Mouse (Mus musculus) liver, adult 2 months (tissue): ENCODE measurements around the gene Fgfr2. TPM values are rescaled to one million over a fixed set of nuclear protein-coding genes. Genes with fewer than 3 reads are reported as not detected.

ENCODE experiments used
- DNase-seq: peaks from one replicate; pipeline ENCODE4 v3.0.0-alpha.2; 2011; ENCODE audit warnings: low read depth, low spot score; ENCODE audit errors: extremely low read depth
- H3K27ac ChIP-seq: fragments of 200-500 bp; replicated peaks from 2 replicates; pipeline ENCODE4 v1.5.1; 2012; ENCODE audit warnings: low read depth, mild to moderate bottlenecking, control low read depth, inconsistent platforms, low read length; ENCODE audit not compliant: insufficient read depth
- H3K27me3 ChIP-seq: fragments of 200-500 bp; 2 replicates; pipeline ENCODE4 v1.6.1; 2012; ENCODE audit warnings: mild to moderate bottlenecking, moderate library complexity, low read length, inconsistent platforms; ENCODE audit not compliant: control insufficient read depth, insufficient read depth
- H3K36me3 ChIP-seq: fragments of 200-500 bp; 2 replicates; pipeline ENCODE4 v1.6.1; 2012; ENCODE audit warnings: low read length, inconsistent platforms; ENCODE audit not compliant: control insufficient read depth, insufficient read depth
- H3K4me1 ChIP-seq: fragments of 200-500 bp; 2 replicates; pipeline ENCODE4 v1.6.1; 2011; ENCODE audit warnings: low read length; ENCODE audit not compliant: control insufficient read depth, insufficient read depth
- H3K4me3 ChIP-seq: fragments of 200-500 bp; 2 replicates; pipeline ENCODE4 v1.5.1; 2011; ENCODE audit warnings: low read depth, mild to moderate bottlenecking, control low read depth, low read length, moderate library complexity; ENCODE audit not compliant: insufficient read depth
- H3K79me2 ChIP-seq: fragments of 200-500 bp; 2 replicates; pipeline ENCODE4 v1.6.1; 2012; ENCODE audit warnings: inconsistent platforms, mild to moderate bottlenecking, low read length, moderate library complexity; ENCODE audit not compliant: control insufficient read depth, insufficient read depth
- H3K9ac ChIP-seq: fragments of 200-500 bp; 2 replicates; pipeline ENCODE4 v1.6.1; 2012; ENCODE audit warnings: low read depth, mild to moderate bottlenecking, control low read depth, inconsistent platforms, low read length
- CTCF ChIP-seq: fragments of 200-500 bp; IDR thresholded peaks from 2 replicates; pipeline ENCODE4 v1.5.1; 2011; ENCODE audit warnings: low read depth, low read length, control low read depth
- POLR2A ChIP-seq: fragments of 200-500 bp; IDR thresholded peaks from 2 replicates; pipeline ENCODE4 v1.6.1; 2011; ENCODE audit warnings: low read length, control low read depth; ENCODE audit not compliant: insufficient read depth; ENCODE audit errors: extremely low read depth
- WGBS: fragments of 180-500 bp; shearing (Covaris S2); methylation state at CpG from one replicate; pipeline ENCODE4 v1.1.7; 2018; 5-methylcytosine and 5-hydroxymethylcytosine counted together
- polyA plus RNA-seq: library from polyadenylated mRNA; depleted of rRNA; stranded (reverse); fragments of >200 nt; gene quantifications from 2 replicates; pipeline ENCODE4 v1.2.3, GENCODE M21; 2012
- total RNA-seq: library from RNA; depleted of rRNA; stranded (reverse); fragments of >200 nt; gene quantifications from 2 replicates; pipeline ENCODE4 v1.2.3, GENCODE M21; 2014

The Fgfr2 gene
- total and polyA plus RNA-seq, 2 experiments: 16.7 to 35.2 TPM

GRCm38 (mm10) chr7:130621953-130622352 lies 2501.2 kb downstream of the Fgfr2 start:
- Histone ChIP-seq H3K79me2 (peaks cover 7% of the 10 kb centered on the region; the same call in 1 of the 2 replicates), H3K36me3 (peaks cover 2% of the 10 kb centered on the region; the same call in 1 of the 2 replicates), H3K4me3 (no peak overlapping the region), H3K27ac (no peak overlapping the region), H3K27me3 (no peaks in the 10 kb centered on the region), H3K4me1 (no peaks in the 10 kb centered on the region), H3K9ac (no peak overlapping the region)
- TF ChIP-seq POLR2A (no peak), CTCF (no peak)
- no peak for DNase-seq
- WGBS: 74% methylated on average over 3 of the region's 3 CpGs

GRCm38 (mm10) chr7:130621068-130621467 lies 2502.1 kb downstream of the Fgfr2 start:
- no peak overlapping the region for H3K27ac ChIP-seq
- H3K4me3 ChIP-seq: no peak overlapping the region
- no peaks in the 10 kb centered on the region for H3K4me1 ChIP-seq
- TF ChIP-seq CTCF (no peak), POLR2A (no peak)
- no peak overlapping the region for H3K9ac ChIP-seq
- H3K36me3 ChIP-seq: peaks cover 2% of the 10 kb centered on the region; the same call in 1 of the 2 replicates
- no peaks in the 10 kb centered on the region for H3K27me3 ChIP-seq
- DNase-seq: no peak
- 82% methylated on average over 2 of the region's 2 CpGs for WGBS
- peaks cover 9% of the 10 kb centered on the region; the same call in 1 of the 2 replicates for H3K79me2 ChIP-seq

GRCm38 (mm10) chr7:130617591-130617990 lies 2505.6 kb downstream of the Fgfr2 start:
- H3K4me1 ChIP-seq: no peaks in the 10 kb centered on the region
- peaks cover 15% of the 10 kb centered on the region; the same call in 1 of the 2 replicates for H3K79me2 ChIP-seq
- no peak overlapping the region for H3K27ac ChIP-seq
- H3K4me3 ChIP-seq: no peak overlapping the region
- TF ChIP-seq POLR2A (no peak), CTCF (no peak)
- 97% methylated on average over 3 of the region's 3 CpGs for WGBS
- no peak overlapping the region for H3K9ac ChIP-seq
- H3K36me3 ChIP-seq: no peaks in the 10 kb centered on the region; the same call in 1 of the 2 replicates
- no peak for DNase-seq
- H3K27me3 ChIP-seq: no peaks in the 10 kb centered on the region

GRCm38 (mm10) chr7:130613973-130614372 lies 2509.2 kb downstream of the Fgfr2 start:
- H3K79me2 ChIP-seq: peaks cover 14% of the 10 kb centered on the region; the same call in 1 of the 2 replicates
- no peak overlapping the region for H3K27ac ChIP-seq
- H3K9ac ChIP-seq: no peak overlapping the region
- TF ChIP-seq POLR2A (no peak), CTCF (no peak)
- H3K36me3 ChIP-seq: peaks cover 3% of the 10 kb centered on the region; the same call in 1 of the 2 replicates
- 83% methylated on average over 4 of the region's 4 CpGs for WGBS
- no peaks in the 10 kb centered on the region for H3K27me3 ChIP-seq
- H3K4me3 ChIP-seq: no peak overlapping the region
- no peaks in the 10 kb centered on the region for H3K4me1 ChIP-seq
- DNase-seq: no peak

GRCm38 (mm10) chr7:130606958-130607357 lies 2516.2 kb downstream of the Fgfr2 start:
- Histone ChIP-seq H3K79me2 (peaks cover 6% of the 10 kb centered on the region; the same call in 1 of the 2 replicates), H3K27me3 (no peaks in the 10 kb centered on the region), H3K4me1 (no peaks in the 10 kb centered on the region), H3K36me3 (peaks cover 8% of the 10 kb centered on the region), H3K27ac (no peak overlapping the region), H3K9ac (no peak overlapping the region), H3K4me3 (no peak overlapping the region)
- TF ChIP-seq POLR2A: no peak
- TF ChIP-seq CTCF: no peak
- DNase-seq: no peak
- WGBS: 94% methylated on average over 4 of the region's 4 CpGs

GRCm38 (mm10) chr7:130605111-130605510 lies 2518.0 kb downstream of the Fgfr2 start:
- 35% methylated on average over 6 of the region's 6 CpGs for WGBS
- Histone ChIP-seq H3K27ac (no peak overlapping the region), H3K36me3 (peaks cover 5% of the 10 kb centered on the region), H3K9ac (no peak overlapping the region), H3K4me3 (no peak overlapping the region), H3K4me1 (no peaks in the 10 kb centered on the region), H3K27me3 (no peaks in the 10 kb centered on the region), H3K79me2 (peaks cover 6% of the 10 kb centered on the region; the same call in 1 of the 2 replicates)
- peak; percentile 34 for DNase-seq
- no peak for TF ChIP-seq POLR2A
- TF ChIP-seq CTCF: peak; percentile 51
